Mouse (Mus musculus): ENCODE data around the gene Gm7030.
"Not testable (repeated sequence)": the region's sequence is repeated elsewhere in the genome, so short reads cannot be mapped to it uniquely, and the experiment has no call there.

Gene Gm7030

DNA sequence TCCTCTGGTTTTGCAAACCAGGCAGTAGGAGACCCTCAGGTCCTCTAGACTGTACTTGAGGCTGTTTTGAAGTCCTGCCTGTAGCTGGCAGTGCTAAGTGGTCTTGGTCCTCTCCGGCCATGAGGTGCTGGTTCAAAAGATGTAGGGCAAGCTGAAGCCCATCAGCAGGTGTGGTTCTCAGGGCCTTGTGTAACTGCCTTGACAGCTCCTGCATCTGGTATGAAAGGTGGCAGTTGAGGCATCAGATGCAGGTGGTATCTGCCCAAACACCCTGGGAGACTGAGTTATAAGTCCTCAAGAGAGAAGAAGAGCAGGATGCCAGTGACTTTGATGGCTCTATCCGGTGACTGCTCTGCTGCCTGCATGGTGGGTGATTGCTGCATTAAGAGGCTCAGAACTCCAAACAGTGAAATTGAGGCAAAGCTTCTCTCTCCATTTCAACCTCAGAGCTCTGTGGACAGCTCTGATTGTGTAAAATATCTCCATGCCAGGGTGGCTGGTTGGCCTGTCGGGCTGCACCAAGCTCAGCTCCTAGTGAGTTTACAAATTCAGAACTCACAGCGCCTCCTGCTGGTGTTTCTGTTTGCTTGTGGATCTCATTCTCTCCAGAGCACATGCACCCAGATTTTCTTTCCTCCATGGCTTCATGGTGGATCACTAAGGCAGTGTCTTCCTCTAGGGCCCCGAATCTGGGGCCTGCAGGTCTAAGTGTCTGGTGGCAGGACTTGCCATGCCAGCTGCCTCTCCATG lies 2.5 kb upstream of the Gm7030 start:
- Histone ChIP-seq H3K27me3 (ENCODE audit: insufficient read depth, low read length) (peaks cover 60% of the 10 kb centered on the region), H3K36me3 (ENCODE audit: insufficient read depth, low read length) (no peaks in the 10 kb centered on the region), H3K4me3 (replicated peaks; ENCODE audit: low read length) (no peak overlapping the region), H3K9me3 (ENCODE audit: low read length) (peaks cover 7% of the 10 kb centered on the region), H3K4me1 (replicated peaks; ENCODE audit: low read depth, low read length) (peaks cover 10% of the 10 kb centered on the region)
- TF ChIP-seq CTCF (conservative IDR thresholded peaks at IDR 0.05; ENCODE audit: low read length) (peak; percentile 33; the same call in 1 of the 2 replicates), NANOG (IDR thresholded peaks at IDR 0.05; ENCODE audit: borderline replicate concordance, low read length) (no peak)

DNA sequence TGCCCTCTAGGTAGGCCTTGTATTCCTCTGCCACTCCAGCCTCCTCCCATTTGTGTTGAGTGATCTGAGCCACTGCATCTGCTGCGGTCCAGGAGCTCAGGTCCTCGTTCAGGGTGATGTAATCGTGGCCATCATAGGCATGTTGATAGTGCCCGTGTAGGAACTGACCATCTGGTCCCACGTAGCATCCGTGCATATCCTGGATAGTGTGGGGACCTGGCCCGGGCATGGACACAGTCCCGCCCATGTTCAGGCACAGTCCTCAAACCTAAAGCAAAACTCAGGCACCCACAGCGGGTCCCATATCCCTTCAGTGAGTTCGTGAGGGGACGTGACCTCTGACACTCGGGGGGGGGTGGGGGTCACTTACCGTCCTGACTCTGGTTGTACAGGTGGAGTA lies 700 bp downstream of the Gm7030 start:
- H3K9me3 ChIP-seq (ENCODE audit: low read length); H3K4me1 ChIP-seq (replicated peaks; ENCODE audit: low read depth, low read length); H3K4me3 ChIP-seq (replicated peaks; ENCODE audit: low read length); H3K36me3 ChIP-seq (ENCODE audit: insufficient read depth, low read length): not testable (repeated sequence)
- H3K27me3 ChIP-seq (ENCODE audit: insufficient read depth, low read length), result peaks cover 44% of the 10 kb centered on the region

- H3K36me3 ChIP-seq (ENCODE audit: insufficient read depth, low read length); H3K4me3 ChIP-seq (replicated peaks; ENCODE audit: low read length); H3K9me3 ChIP-seq (ENCODE audit: low read length); H3K4me1 ChIP-seq (replicated peaks; ENCODE audit: low read depth, low read length): not testable (repeated sequence)
- peaks cover 62% of the 10 kb centered on the region for H3K27me3 ChIP-seq (ENCODE audit: insufficient read depth, low read length)
These were observed 5.1 kb downstream of the Gm7030 start for GRCm38 (mm10) chr17:36124111-36124510.

DNA sequence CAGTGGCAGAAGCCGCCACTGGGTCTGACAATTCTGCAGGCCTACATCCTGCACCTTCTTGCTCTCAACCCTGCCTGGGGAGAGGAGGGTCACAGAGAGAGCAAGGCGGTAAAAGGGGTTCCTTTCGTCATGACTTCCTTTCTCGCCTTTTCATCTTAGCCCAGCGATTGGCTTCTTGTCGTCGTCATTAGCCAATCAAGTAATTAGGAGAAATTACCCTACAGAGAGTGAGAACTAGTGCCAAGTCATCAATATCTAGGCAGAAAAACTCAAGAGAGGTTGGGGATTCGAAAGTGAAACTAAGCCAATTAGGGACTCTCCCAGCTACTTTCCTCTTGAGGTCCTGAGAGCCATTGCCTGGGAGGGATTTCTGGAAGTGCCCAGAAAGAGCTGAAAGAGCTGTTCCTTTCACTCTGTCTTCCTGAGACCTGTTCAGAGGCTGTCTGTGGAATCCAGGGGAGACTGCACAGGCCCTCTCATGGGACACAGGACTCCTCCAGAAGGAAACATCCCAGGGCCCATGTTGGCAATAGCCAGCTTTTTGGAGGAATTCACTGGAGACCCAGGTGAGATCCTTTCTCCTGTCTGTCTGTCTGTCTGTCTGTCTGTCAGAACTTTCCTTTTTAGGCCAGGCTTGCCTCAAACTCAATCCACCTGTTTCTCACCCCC lies 7.7 kb downstream of the Gm7030 start, which contains the start of gene Gm19684:
Gene Gm19684, plus strand, starts transcription at position 327 of the 669 bp plus-strand sequence.
- Histone ChIP-seq H3K27me3 (ENCODE audit: insufficient read depth, low read length) (peaks cover 59% of the 10 kb centered on the region), H3K4me3 (replicated peaks; ENCODE audit: low read length) (peak within 1 kb of the TSS; percentile 41)
- H3K36me3 ChIP-seq (ENCODE audit: insufficient read depth, low read length); H3K4me1 ChIP-seq (replicated peaks; ENCODE audit: low read depth, low read length); H3K9me3 ChIP-seq (ENCODE audit: low read length): not testable (repeated sequence)

GRCm38 (mm10) chr17:36120839-36121238 lies 8.4 kb downstream of the Gm7030 start:
- H3K36me3 ChIP-seq (ENCODE audit: insufficient read depth, low read length); H3K4me1 ChIP-seq (replicated peaks; ENCODE audit: low read depth, low read length); H3K9me3 ChIP-seq (ENCODE audit: low read length): not testable (repeated sequence)
- Histone ChIP-seq H3K27me3 (ENCODE audit: insufficient read depth, low read length) (peaks cover 62% of the 10 kb centered on the region), H3K4me3 (replicated peaks; ENCODE audit: low read length) (peak overlapping the region; percentile 41)

DNA sequence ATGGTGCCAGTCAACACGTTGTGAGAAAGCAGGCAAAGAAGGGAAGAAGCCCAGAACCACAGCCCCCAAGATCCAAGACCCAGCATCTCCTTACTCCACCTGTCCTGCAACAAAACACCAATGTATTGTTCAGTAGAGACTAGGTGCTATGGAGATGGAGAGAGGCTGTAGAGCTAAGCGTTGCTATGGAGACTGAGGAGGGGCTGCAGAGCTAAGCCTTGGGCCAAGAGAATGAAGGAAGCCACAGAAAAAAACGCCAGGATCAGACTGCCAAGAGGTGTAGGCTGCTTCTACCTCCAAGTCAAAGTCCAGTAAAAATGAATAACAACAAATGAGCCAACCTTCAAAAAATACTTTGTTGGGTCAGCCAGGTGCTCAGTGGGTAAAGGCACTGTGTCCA lies 12.7 kb downstream of the Gm7030 start:
- not testable (repeated sequence) for H3K36me3 ChIP-seq (ENCODE audit: insufficient read depth, low read length); H3K4me1 ChIP-seq (replicated peaks; ENCODE audit: low read depth, low read length); H3K9me3 ChIP-seq (ENCODE audit: low read length); H3K4me3 ChIP-seq (replicated peaks; ENCODE audit: low read length)
- peaks cover 55% of the 10 kb centered on the region for H3K27me3 ChIP-seq (ENCODE audit: insufficient read depth, low read length)

- peak; percentile 48 for TF ChIP-seq CTCF (conservative IDR thresholded peaks at IDR 0.05; ENCODE audit: low read length)
- not testable (repeated sequence) for H3K9me3 ChIP-seq (ENCODE audit: low read length); H3K4me3 ChIP-seq (replicated peaks; ENCODE audit: low read length); H3K36me3 ChIP-seq (ENCODE audit: insufficient read depth, low read length)
- H3K27me3 ChIP-seq (ENCODE audit: insufficient read depth, low read length), result peaks cover 54% of the 10 kb centered on the region
- peaks cover 20% of the 10 kb centered on the region for H3K4me1 ChIP-seq (replicated peaks; ENCODE audit: low read depth, low read length)
These were observed 15.1 kb downstream of the Gm7030 start for GRCm38 (mm10) chr17:36113979-36114593.

- peak overlapping the region; percentile 74 for H3K4me3 ChIP-seq (replicated peaks; ENCODE audit: low read length)
- H3K9me3 ChIP-seq (ENCODE audit: low read length), result peaks cover 17% of the 10 kb centered on the region
- H3K27me3 ChIP-seq (ENCODE audit: insufficient read depth, low read length), result peaks cover 49% of the 10 kb centered on the region
- H3K36me3 ChIP-seq (ENCODE audit: insufficient read depth, low read length), result not testable (repeated sequence)
- H3K4me1 ChIP-seq (replicated peaks; ENCODE audit: low read depth, low read length), result peaks cover 29% of the 10 kb centered on the region
These were observed 17.7 kb downstream of the Gm7030 start for GRCm38 (mm10) chr17:36111510-36111868.

DNA sequence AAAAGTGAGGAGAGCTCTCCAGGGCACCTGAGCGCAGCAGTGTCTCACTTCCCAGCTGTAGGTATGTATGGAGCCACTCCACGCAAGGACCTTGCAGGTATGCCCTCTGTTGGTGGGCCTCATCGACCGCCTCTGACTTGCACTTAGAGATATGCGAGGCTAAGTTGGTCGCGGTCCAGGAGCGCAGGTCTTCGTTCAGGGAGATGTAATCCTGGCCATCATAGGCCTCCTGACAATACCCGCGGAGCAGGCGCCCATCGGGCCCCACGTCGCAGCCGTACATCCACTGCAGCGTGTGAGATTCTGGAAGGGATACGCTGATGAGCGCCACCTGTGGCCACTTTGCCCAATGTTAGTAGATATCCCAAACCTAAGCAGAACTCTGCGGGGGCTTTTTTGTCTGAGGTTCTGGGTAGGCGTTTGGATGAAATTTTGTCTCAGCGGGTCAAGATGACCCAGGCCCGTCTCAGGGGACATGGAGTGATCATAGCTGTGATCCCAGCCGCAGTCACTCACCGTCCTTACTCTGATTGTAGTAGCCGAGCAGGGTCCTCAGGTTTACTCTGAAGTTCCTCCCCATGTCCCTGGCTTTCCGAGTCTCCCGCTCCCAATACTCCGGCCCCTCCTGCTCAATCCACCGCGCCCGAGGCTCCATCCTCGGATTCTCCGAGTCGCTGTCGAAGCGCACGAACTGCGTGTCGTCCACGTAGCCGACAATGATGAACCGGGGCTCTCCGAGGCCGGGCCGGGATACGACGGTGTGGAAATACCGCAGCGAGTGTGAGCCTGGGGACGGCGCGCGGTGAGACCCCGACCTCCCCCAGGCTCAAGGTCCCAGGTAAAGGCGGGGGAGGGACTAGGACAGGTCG lies 18.4 kb downstream of the Gm7030 start:
- Histone ChIP-seq H3K9me3 (ENCODE audit: low read length) (peaks cover 23% of the 10 kb centered on the region), H3K4me1 (replicated peaks; ENCODE audit: low read depth, low read length) (peaks cover 29% of the 10 kb centered on the region), H3K4me3 (replicated peaks; ENCODE audit: low read length) (peak overlapping the region; percentile 74), H3K27me3 (ENCODE audit: insufficient read depth, low read length) (peaks cover 45% of the 10 kb centered on the region)
- not testable (repeated sequence) for H3K36me3 ChIP-seq (ENCODE audit: insufficient read depth, low read length)
- TF ChIP-seq CTCF (conservative IDR thresholded peaks at IDR 0.05; ENCODE audit: low read length), result peak; percentile 36; the same call in 1 of the 2 replicates

DNA sequence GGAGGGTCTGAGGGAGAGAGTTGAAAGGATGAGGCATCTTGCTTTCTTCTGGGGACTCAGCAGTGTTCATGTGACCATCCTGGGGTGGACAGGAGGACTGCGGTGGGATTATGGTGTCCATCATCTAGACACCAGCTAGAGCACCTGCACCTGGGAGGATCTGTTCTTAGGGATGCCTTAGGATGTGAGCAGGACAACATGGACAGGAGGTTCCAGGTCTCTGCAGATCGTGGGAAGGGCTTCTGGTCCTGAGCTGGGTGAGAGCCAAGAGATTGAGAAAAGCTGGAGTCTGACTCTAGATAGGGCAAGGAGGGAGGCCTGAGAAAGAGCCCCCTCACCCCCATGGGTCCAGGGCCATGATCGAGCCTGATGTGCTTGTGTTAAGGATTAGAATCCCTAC lies 19.1 kb downstream of the Gm7030 start:
- Histone ChIP-seq H3K4me1 (replicated peaks; ENCODE audit: low read depth, low read length) (peaks cover 29% of the 10 kb centered on the region), H3K27me3 (ENCODE audit: insufficient read depth, low read length) (peaks cover 44% of the 10 kb centered on the region), H3K4me3 (replicated peaks; ENCODE audit: low read length) (peak overlapping the region; percentile 74), H3K9me3 (ENCODE audit: low read length) (peaks cover 31% of the 10 kb centered on the region)
- H3K36me3 ChIP-seq (ENCODE audit: insufficient read depth, low read length), result not testable (repeated sequence)

DNA sequence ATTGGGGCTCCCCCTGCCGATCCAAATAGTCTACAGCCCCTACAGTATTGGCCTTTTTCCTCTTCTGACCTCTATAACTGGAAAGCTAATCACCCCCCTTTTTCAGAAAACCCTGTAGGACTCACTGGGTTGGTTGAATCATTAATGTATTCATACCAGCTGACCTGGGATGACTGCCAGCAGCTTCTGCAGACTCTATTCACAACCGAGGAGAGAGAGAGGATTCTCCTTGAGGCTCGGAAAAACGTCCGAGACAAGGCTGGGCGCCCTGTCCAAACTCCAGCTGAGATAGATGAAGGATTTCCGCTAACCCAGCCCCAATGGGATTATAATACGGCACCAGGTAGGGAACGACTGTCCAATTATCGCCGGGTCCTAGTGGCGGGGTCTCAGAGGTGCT lies 27.1 kb downstream of the Gm7030 start:
- H3K36me3 ChIP-seq (ENCODE audit: insufficient read depth, low read length); H3K4me1 ChIP-seq (replicated peaks; ENCODE audit: low read depth, low read length); H3K4me3 ChIP-seq (replicated peaks; ENCODE audit: low read length); H3K27me3 ChIP-seq (ENCODE audit: insufficient read depth, low read length): not testable (repeated sequence)
- peaks cover 80% of the 10 kb centered on the region for H3K9me3 ChIP-seq (ENCODE audit: low read length)
